Mouse (Mus musculus): ENCODE data around the gene 1700025G04Rik. TPM values are rescaled to one million over a fixed set of nuclear protein-coding genes. Genes with fewer than 3 reads are reported as not detected.
"Not testable (repeated sequence)": the region's sequence is repeated elsewhere in the genome, so short reads cannot be mapped to it uniquely, and the experiment has no call there.

The 1700025G04Rik gene
- polyA plus RNA-seq, 1 experiment from 2014 or later = 29.3 TPM

DNA sequence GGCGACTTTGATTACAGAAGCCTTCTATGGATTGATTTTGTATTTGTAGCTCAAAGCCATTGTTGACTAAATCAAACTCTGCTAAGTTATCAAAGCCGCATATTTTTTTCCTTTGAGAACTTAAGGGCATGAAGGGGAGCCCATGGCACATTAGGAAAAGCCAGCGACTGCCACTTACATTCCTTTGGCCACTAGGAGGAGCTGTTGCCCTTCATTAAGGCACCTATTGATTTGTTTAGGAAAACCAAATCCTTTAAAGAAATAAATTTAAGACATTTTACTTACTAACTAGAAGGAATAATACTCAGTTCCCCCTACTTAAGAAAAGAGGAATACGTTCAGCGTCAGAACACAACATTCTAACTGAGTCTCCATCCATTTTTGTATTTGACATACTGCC lies 269.5 kb downstream of the 1700025G04Rik start:
- peak; percentile 89 for DNase-seq (ENCODE audit: low spot score)
- no peaks in the 10 kb centered on the region for H3K9me3 ChIP-seq (replicated peaks; ENCODE audit: control insufficient read depth, low read length)
- H3K36me3 ChIP-seq (replicated peaks; ENCODE audit: control insufficient read depth, insufficient read depth, low read depth, low read length) = no peaks in the 10 kb centered on the region
- H3K4me1 ChIP-seq (ENCODE audit: control insufficient read depth, insufficient read depth, low read length) = no peaks in the 10 kb centered on the region
- no peaks in the 10 kb centered on the region for H3K27me3 ChIP-seq (ENCODE audit: control insufficient read depth, insufficient read depth, low read length)
- no peak overlapping the region for H3K4me2 ChIP-seq (ENCODE audit: low read depth, low read length)
- WGBS = 22% methylated on average over 5 of the region's 5 CpGs
- no peak overlapping the region for H3K9ac ChIP-seq (replicated peaks; ENCODE audit: low read length)
- H3K27ac ChIP-seq (replicated peaks; ENCODE audit: low read depth, low read length) = no peak overlapping the region
- no peak overlapping the region for H3K4me3 ChIP-seq (ENCODE audit: low read depth, low read length)
- no peak for ATAC-seq (replicated peaks; ENCODE audit: insufficient number of reproducible peaks, low FRiP score, low TSS enrichment, low read depth)

- no peaks in the 10 kb centered on the region for H3K9me3 ChIP-seq (replicated peaks; ENCODE audit: control insufficient read depth, low read length)
- 89% methylated on average over 7 of the region's 7 CpGs for WGBS
- DNase-seq (ENCODE audit: low spot score) (no peak), ATAC-seq (replicated peaks; ENCODE audit: insufficient number of reproducible peaks, low FRiP score, low TSS enrichment, low read depth) (no peak)
- H3K4me2 ChIP-seq (ENCODE audit: low read depth, low read length) = no peak overlapping the region
- H3K4me3 ChIP-seq (ENCODE audit: low read depth, low read length) = no peak overlapping the region
- no peaks in the 10 kb centered on the region for H3K4me1 ChIP-seq (ENCODE audit: control insufficient read depth, insufficient read depth, low read length)
- H3K27ac ChIP-seq (replicated peaks; ENCODE audit: low read depth, low read length) = no peak overlapping the region
- H3K36me3 ChIP-seq (replicated peaks; ENCODE audit: control insufficient read depth, insufficient read depth, low read depth, low read length) = no peaks in the 10 kb centered on the region
- no peaks in the 10 kb centered on the region for H3K27me3 ChIP-seq (ENCODE audit: control insufficient read depth, insufficient read depth, low read length)
- no peak overlapping the region for H3K9ac ChIP-seq (replicated peaks; ENCODE audit: low read length)
Measured at GRCm38 (mm10) chr1:151819190-151819589, 270.7 kb downstream of the 1700025G04Rik start.

GRCm38 (mm10) chr1:151816051-151816450 lies 273.9 kb downstream of the 1700025G04Rik start:
- WGBS = 89% methylated on average over 3 of the region's 3 CpGs
- Histone ChIP-seq H3K9ac (replicated peaks; ENCODE audit: low read length) (no peak overlapping the region), H3K4me1 (ENCODE audit: control insufficient read depth, insufficient read depth, low read length) (no peaks in the 10 kb centered on the region), H3K27me3 (ENCODE audit: control insufficient read depth, insufficient read depth, low read length) (no peaks in the 10 kb centered on the region), H3K9me3 (replicated peaks; ENCODE audit: control insufficient read depth, low read length) (no peaks in the 10 kb centered on the region), H3K4me2 (ENCODE audit: low read depth, low read length) (no peak overlapping the region), H3K4me3 (ENCODE audit: low read depth, low read length) (no peak overlapping the region), H3K27ac (replicated peaks; ENCODE audit: low read depth, low read length) (no peak overlapping the region), H3K36me3 (replicated peaks; ENCODE audit: control insufficient read depth, insufficient read depth, low read depth, low read length) (peaks cover 3% of the 10 kb centered on the region)
- no peak for DNase-seq (ENCODE audit: low spot score)
- ATAC-seq (replicated peaks; ENCODE audit: insufficient number of reproducible peaks, low FRiP score, low TSS enrichment, low read depth) = no peak

GRCm38 (mm10) chr1:151812004-151812712 lies 277.8 kb downstream of the 1700025G04Rik start:
- no peak overlapping the region for H3K4me3 ChIP-seq (ENCODE audit: low read depth, low read length)
- H3K4me2 ChIP-seq (ENCODE audit: low read depth, low read length) = no peak overlapping the region
- H3K9ac ChIP-seq (replicated peaks; ENCODE audit: low read length) = no peak overlapping the region
- no peaks in the 10 kb centered on the region for H3K4me1 ChIP-seq (ENCODE audit: control insufficient read depth, insufficient read depth, low read length)
- no peak overlapping the region for H3K27ac ChIP-seq (replicated peaks; ENCODE audit: low read depth, low read length)
- H3K36me3 ChIP-seq (replicated peaks; ENCODE audit: control insufficient read depth, insufficient read depth, low read depth, low read length) = peaks cover 5% of the 10 kb centered on the region
- no peaks in the 10 kb centered on the region for H3K27me3 ChIP-seq (ENCODE audit: control insufficient read depth, insufficient read depth, low read length)
- ATAC-seq (replicated peaks; ENCODE audit: insufficient number of reproducible peaks, low FRiP score, low TSS enrichment, low read depth) (0 out of 2 replicates have a peak, but pooled peaks have one; percentile 23), DNase-seq (ENCODE audit: low spot score) (peak; percentile 2)
- H3K9me3 ChIP-seq (replicated peaks; ENCODE audit: control insufficient read depth, low read length) = no peaks in the 10 kb centered on the region
- WGBS = 88% methylated on average over 13 of the region's 13 CpGs

DNA sequence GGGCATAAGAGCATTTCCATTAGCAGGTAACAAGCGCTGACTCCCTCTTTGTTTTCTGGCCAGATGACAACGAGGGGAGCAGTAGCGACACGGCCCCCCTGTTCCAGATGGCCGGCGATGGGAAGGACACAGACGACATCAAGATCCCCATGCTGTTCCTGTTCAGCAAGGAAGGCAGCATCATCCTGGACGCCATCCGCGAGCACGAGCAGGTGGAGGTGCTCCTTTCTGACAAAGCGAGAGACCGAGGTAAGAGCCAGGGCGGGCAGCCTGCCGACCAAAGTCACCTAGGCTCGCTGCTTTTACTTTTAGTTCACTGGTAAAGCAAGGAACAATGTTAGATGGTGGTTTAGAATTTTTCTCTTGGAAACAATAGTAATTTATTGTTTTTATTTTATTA lies 278.5 kb downstream of the 1700025G04Rik start:
- Histone ChIP-seq H3K9me3 (replicated peaks; ENCODE audit: control insufficient read depth, low read length) (no peaks in the 10 kb centered on the region), H3K27ac (replicated peaks; ENCODE audit: low read depth, low read length) (no peak overlapping the region), H3K4me2 (ENCODE audit: low read depth, low read length) (no peak overlapping the region), H3K36me3 (replicated peaks; ENCODE audit: control insufficient read depth, insufficient read depth, low read depth, low read length) (peaks cover 6% of the 10 kb centered on the region), H3K4me3 (ENCODE audit: low read depth, low read length) (no peak overlapping the region), H3K27me3 (ENCODE audit: control insufficient read depth, insufficient read depth, low read length) (no peaks in the 10 kb centered on the region), H3K9ac (replicated peaks; ENCODE audit: low read length) (no peak overlapping the region), H3K4me1 (ENCODE audit: control insufficient read depth, insufficient read depth, low read length) (no peaks in the 10 kb centered on the region)
- WGBS = 90% methylated on average over 16 of the region's 16 CpGs
- ATAC-seq (replicated peaks; ENCODE audit: insufficient number of reproducible peaks, low FRiP score, low TSS enrichment, low read depth) (no peak), DNase-seq (ENCODE audit: low spot score) (no peak)

DNA sequence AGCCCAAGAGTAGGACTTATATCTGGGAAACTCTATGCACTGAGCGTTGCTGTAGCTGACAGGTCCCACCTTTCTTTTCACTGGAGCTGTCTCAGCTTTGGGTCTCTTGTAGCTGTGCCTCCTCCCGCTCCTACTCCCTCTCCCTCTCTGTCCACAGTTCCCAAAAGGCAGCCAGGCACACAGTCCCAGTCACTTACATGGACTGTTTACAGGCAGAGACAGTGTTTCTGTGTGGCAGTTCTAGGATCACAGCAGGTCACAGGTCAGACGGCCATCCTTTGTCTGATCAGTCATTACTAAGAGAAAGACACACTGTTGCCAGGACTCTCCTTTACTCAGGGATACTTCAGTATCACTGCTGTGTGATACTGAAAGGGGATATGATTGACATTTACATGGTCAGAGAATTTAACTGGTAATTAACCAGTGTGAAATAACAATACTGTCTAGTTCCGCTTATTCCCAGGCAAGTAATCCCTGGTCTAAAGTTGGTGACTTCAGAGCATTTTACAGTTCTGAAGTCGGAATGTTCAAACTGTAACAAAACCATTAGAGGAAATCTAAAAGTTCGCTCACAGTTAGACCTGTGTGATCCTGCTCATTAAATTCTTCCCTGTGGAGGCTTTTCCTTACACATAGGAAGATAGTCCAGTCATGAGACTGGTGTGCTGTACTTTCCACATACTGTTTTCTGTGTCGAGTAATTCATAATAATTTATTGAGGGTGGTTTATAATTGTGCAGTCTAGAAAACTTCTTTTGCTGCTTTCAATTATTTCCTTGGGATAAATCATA lies 279.1 kb downstream of the 1700025G04Rik start:
- no peaks in the 10 kb centered on the region for H3K9me3 ChIP-seq (replicated peaks; ENCODE audit: control insufficient read depth, low read length)
- H3K4me1 ChIP-seq (ENCODE audit: control insufficient read depth, insufficient read depth, low read length) = no peaks in the 10 kb centered on the region
- H3K9ac ChIP-seq (replicated peaks; ENCODE audit: low read length) = no peak overlapping the region
- ATAC-seq (replicated peaks; ENCODE audit: insufficient number of reproducible peaks, low FRiP score, low TSS enrichment, low read depth) (no peak), DNase-seq (ENCODE audit: low spot score) (no peak)
- peaks cover 6% of the 10 kb centered on the region for H3K36me3 ChIP-seq (replicated peaks; ENCODE audit: control insufficient read depth, insufficient read depth, low read depth, low read length)
- H3K4me3 ChIP-seq (ENCODE audit: low read depth, low read length) = no peak overlapping the region
- H3K27ac ChIP-seq (replicated peaks; ENCODE audit: low read depth, low read length) = no peak overlapping the region
- no peak overlapping the region for H3K4me2 ChIP-seq (ENCODE audit: low read depth, low read length)
- no peaks in the 10 kb centered on the region for H3K27me3 ChIP-seq (ENCODE audit: control insufficient read depth, insufficient read depth, low read length)
- 68% methylated on average over 7 of the region's 7 CpGs for WGBS

DNA sequence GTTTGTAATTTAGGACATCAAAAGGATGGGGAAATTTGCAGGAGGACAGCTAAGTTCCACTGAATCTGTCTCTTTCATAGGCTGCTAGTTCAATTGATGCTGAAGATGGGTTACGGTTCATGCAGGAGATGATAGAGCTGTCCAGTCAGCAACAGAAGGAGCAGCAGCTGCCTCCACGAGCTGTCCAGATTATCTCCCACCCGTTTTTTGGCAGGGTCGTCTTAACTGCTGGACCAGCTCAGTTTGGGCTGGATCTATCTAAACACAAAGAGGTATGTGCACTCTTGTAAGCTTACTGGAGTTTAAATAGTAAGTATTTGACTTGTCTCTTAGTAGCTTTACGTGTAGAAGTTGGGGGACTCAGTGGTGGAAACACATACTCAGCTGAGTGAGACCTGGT lies 282.6 kb downstream of the 1700025G04Rik start:
- ATAC-seq (replicated peaks; ENCODE audit: insufficient number of reproducible peaks, low FRiP score, low TSS enrichment, low read depth) (no peak), DNase-seq (ENCODE audit: low spot score) (no peak)
- no peak overlapping the region for H3K9ac ChIP-seq (replicated peaks; ENCODE audit: low read length)
- no peaks in the 10 kb centered on the region for H3K27me3 ChIP-seq (ENCODE audit: control insufficient read depth, insufficient read depth, low read length)
- H3K36me3 ChIP-seq (replicated peaks; ENCODE audit: control insufficient read depth, insufficient read depth, low read depth, low read length) = peaks cover 6% of the 10 kb centered on the region
- no peak overlapping the region for H3K27ac ChIP-seq (replicated peaks; ENCODE audit: low read depth, low read length)
- H3K4me2 ChIP-seq (ENCODE audit: low read depth, low read length) = no peak overlapping the region
- H3K9me3 ChIP-seq (replicated peaks; ENCODE audit: control insufficient read depth, low read length) = no peaks in the 10 kb centered on the region
- whole genome bisulfite sequencing = 93% methylated on average over 5 of the region's 5 CpGs
- H3K4me3 ChIP-seq (ENCODE audit: low read depth, low read length) = no peak overlapping the region
- no peaks in the 10 kb centered on the region for H3K4me1 ChIP-seq (ENCODE audit: control insufficient read depth, insufficient read depth, low read length)

DNA sequence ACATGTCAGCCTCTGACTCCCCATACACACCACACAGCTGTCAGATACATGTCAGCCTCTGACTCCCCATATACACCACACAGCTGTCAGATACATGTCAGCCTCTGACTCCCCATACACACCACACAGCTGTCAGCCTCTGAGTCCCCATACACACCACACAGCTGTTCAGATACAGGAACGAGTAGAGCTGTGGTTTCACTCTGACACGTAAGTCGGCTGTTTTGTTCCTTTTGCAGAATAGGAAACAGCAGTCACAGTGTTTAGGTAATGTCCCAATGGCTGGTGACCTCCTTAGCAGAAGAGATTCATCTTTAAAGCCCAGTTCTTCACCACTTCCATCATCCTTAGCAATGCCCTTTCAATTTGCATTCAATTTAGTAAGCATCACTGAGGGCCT lies 287.1 kb downstream of the 1700025G04Rik start:
- not testable (repeated sequence) for H3K4me3 ChIP-seq (ENCODE audit: low read depth, low read length); ATAC-seq (replicated peaks; ENCODE audit: insufficient number of reproducible peaks, low FRiP score, low TSS enrichment, low read depth); H3K9ac ChIP-seq (replicated peaks; ENCODE audit: low read length); H3K4me2 ChIP-seq (ENCODE audit: low read depth, low read length); H3K27me3 ChIP-seq (ENCODE audit: control insufficient read depth, insufficient read depth, low read length); H3K27ac ChIP-seq (replicated peaks; ENCODE audit: low read depth, low read length); H3K4me1 ChIP-seq (ENCODE audit: control insufficient read depth, insufficient read depth, low read length); H3K9me3 ChIP-seq (replicated peaks; ENCODE audit: control insufficient read depth, low read length); H3K36me3 ChIP-seq (replicated peaks; ENCODE audit: control insufficient read depth, insufficient read depth, low read depth, low read length); DNase-seq (ENCODE audit: low spot score)
- WGBS = 78% methylated on average over 3 of the region's 3 CpGs

All from embryonic facial prominence, embryonic 11.5 days (tissue).